Mouse (Mus musculus): ENCODE results near the gene Hsdl1. TPM values are rescaled to one million over a fixed set of nuclear protein-coding genes. Genes with fewer than 3 reads are reported as not detected.

Gene Hsdl1
- polyA plus RNA-seq (2012; rRNA removed; ENCODE audit: low replicate concordance), result 21.0 and 27.6 TPM in 2 replicates

GRCm38 (mm10) chr8:119574437-119575365 is at the start of gene Hsdl1, which contains the start of gene Dnaaf1:
Hsdl1 (minus strand) TSS chr8:119575183.
Dnaaf1 (plus strand) TSS chr8:119575235.

GRCm38 (mm10) chr8:119612471-119612870 is 37.5 kb upstream of the Hsdl1 start, which contains the start of gene Adad2:
Adad2 (plus strand) TSS chr8:119612747.

GRCm38 (mm10) chr8:119604996-119605395 is 30.0 kb upstream of the Hsdl1 start, which contains the start of gene Taf1c:
Taf1c (minus strand) TSS chr8:119605222.

GRCm38 (mm10) chr8:119558603-119559401 is 16.2 kb downstream of the Hsdl1 start, which contains the start of gene Mbtps1:
Mbtps1 (minus strand) TSS chr8:119558735.

Other genes with a start within 250 kb of the Hsdl1 start
- gene Hsbp1, start 230.7 kb downstream of the Hsdl1 start, polyA plus RNA-seq (2012; rRNA removed; ENCODE audit: low replicate concordance), result 156 and 188 TPM in 2 replicates
- gene Mlycd, start 180.3 kb downstream of the Hsdl1 start, polyA plus RNA-seq (2012; rRNA removed; ENCODE audit: low replicate concordance), result 38.6 and 54.7 TPM in 2 replicates
- gene Osgin1, start 141.1 kb downstream of the Hsdl1 start, polyA plus RNA-seq (2012; rRNA removed; ENCODE audit: low replicate concordance), result 15.0 and 24.3 TPM in 2 replicates
- gene Necab2, start 128.5 kb downstream of the Hsdl1 start, polyA plus RNA-seq (2012; rRNA removed; ENCODE audit: low replicate concordance), result 1.8 TPM in 1 of 2 replicates, not detected in the other
- 0.04 and 0.22 TPM in 2 replicates for gene Slc38a8, start 73.5 kb downstream of the Hsdl1 start, polyA plus RNA-seq (2012; rRNA removed; ENCODE audit: low replicate concordance)
- gene Mbtps1, start 16.4 kb downstream of the Hsdl1 start, polyA plus RNA-seq (2012; rRNA removed; ENCODE audit: low replicate concordance), result 79.2 and 153 TPM in 2 replicates
- gene Dnaaf1, start 52 bp upstream of the Hsdl1 start, polyA plus RNA-seq (2012; rRNA removed; ENCODE audit: low replicate concordance), result 0.08 TPM in 1 of 2 replicates, not detected in the other
- 12.3 and 27.2 TPM in 2 replicates for gene Taf1c, start 30.0 kb upstream of the Hsdl1 start, polyA plus RNA-seq (2012; rRNA removed; ENCODE audit: low replicate concordance)
- gene Adad2, start 37.6 kb upstream of the Hsdl1 start, polyA plus RNA-seq (2012; rRNA removed; ENCODE audit: low replicate concordance), result not detected in 2 replicates
- gene Kcng4, start 60.5 kb upstream of the Hsdl1 start, polyA plus RNA-seq (2012; rRNA removed; ENCODE audit: low replicate concordance), result 0.79 and 6.6 TPM in 2 replicates
- 9.6 and 226 TPM in 2 replicates for gene Wfdc1, start 91.2 kb upstream of the Hsdl1 start, polyA plus RNA-seq (2012; rRNA removed; ENCODE audit: low replicate concordance)
- gene Atp2c2, start 124.8 kb upstream of the Hsdl1 start, polyA plus RNA-seq (2012; rRNA removed; ENCODE audit: low replicate concordance), result 0.04 and 1.2 TPM in 2 replicates
- 6.0 and 15.2 TPM in 2 replicates for gene Tldc1, start 203.2 kb upstream of the Hsdl1 start, polyA plus RNA-seq (2012; rRNA removed; ENCODE audit: low replicate concordance)